Mouse (Mus musculus): ENCODE results near the gene Scarb1. TPM values are rescaled to one million over a fixed set of nuclear protein-coding genes. Genes with fewer than 3 reads are reported as not detected.
"Not testable (repeated sequence)": the region's sequence is repeated elsewhere in the genome, so short reads cannot be mapped to it uniquely, and the experiment has no call there.

Gene Scarb1
- total RNA-seq (2021) = 10 to 100 TPM; 10.0 to 11.0 TPM
- long read RNA-seq, experiment 1, transcript Scarb1-201 (13 exons, 2,521 nt) = major isoform, 9 of 15 reads
- long read RNA-seq, experiment 1, partial matches to known transcripts = 1 of 15 reads
- long read RNA-seq, experiment 1, other reads (novel, unspliced or antisense) = 1 of 15 reads
- long read RNA-seq, experiment 2, partial matches to known transcripts = 1 of 7 reads
- long read RNA-seq, experiment 2, other reads (novel, unspliced or antisense) = 0 of 7 reads

DNA sequence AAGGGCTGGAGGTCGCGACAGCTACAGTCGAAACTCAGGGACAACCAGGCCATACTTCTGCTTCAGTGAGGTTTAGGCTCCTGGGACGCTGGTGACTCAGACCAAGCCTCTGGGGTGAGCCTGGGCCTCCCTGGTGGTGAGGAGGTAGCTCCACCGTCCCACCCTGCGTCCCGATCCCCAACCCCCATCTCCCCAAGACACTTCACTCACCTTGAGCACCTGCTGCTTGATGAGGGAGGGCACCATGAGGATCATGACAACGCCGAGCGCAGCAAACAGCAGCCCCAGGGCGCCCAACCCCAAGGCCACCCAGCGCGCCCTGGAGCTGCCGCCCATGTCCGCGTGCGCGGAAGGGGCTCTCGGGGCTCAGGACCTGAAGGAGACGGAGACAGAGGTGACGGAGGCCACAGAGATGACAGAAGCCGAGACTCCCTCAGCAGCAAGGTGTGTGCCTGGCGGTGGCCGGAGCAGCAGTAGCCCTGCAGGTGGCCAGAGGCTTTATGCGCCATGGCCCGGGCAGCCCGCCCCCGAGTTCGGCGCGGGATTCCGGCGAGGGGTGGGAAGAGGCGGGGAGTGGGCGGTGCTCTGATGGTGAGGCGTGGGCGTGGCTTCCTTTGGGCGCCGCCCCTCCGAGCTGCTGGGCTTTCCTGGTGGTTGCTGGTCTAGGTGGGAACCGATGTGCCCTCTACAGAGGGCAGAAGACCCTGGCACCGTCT, at the start of gene Scarb1:
Scarb1 (minus strand) TSS at position 548 of the 716 bp plus-strand sequence.
- peak; percentile 80 for DNase-seq (ENCODE audit: low spot score)

DNA sequence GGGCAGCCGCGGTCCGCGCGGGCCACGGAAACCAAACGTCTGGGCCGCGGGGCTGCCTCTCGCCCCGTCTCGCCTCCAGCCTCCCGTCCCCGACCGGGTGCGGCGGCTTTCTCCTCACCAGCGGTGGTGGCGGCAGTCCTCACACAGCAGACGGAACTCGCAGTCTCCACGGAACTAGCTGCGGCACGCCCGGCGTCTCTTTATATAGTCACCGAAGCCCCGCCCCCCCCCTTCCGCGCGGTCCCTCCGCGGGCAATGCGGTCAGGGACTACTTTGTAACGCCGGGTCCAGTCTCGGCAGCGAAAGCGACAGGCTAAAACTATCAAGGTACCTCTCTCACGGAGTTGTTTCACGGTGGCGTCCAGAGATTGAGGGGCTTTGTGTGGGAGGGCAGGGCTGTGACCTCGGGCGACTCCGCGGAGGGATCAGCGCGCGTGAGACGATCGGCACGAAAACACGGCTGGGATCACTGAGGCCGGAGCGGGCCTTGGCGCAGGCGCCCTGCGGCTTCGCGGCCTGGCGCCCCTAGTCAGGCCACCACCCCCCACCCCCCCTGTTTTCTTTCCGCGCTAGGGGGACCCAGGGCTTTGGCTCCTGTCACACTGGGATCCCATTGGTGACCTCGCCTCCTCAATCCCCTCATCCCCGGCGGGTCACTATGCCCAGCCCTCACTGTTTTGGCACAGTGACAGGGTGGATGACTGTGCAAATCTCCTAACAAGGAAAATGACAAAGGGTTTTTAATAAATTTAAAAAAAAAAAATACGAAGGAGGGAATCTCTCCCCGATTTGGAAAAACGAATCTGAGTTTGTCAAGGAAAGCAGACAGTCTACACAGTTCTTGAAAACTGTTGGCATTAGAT, 48.9 kb upstream of the Scarb1 start, which contains the start of gene Ubc:
Ubc (minus strand) TSS at position 624 of the 863 bp plus-strand sequence.
- peak; percentile 96 for DNase-seq (ENCODE audit: low spot score)

DNA sequence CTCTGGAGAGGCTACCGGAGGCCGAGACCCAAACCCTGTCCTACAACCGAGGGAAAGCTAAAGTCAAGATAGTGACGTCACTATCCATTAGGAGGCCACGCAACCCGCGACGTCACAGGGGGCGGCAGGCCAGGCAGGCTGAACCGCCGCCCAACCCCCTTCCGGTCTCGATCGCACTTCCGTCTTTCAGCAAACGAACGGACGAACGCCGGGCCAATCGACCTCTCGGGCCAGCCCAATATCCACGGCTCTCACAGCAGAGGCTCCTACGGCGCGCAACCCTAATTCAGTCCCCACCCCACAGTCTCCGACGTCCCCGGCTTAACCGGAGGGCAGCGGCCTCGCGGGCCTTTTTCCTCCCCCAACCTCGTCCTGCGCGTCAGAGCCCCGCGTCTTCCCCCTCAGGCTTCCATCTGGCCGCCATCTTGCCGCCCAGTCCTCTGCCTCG, 48.3 kb upstream of the Scarb1 start, which contains the start of gene Gm10382:
Gm10382 (plus strand) TSS at position 192 of the 448 bp plus-strand sequence.
- peak; percentile 83 for DNase-seq (ENCODE audit: low spot score)

DNA sequence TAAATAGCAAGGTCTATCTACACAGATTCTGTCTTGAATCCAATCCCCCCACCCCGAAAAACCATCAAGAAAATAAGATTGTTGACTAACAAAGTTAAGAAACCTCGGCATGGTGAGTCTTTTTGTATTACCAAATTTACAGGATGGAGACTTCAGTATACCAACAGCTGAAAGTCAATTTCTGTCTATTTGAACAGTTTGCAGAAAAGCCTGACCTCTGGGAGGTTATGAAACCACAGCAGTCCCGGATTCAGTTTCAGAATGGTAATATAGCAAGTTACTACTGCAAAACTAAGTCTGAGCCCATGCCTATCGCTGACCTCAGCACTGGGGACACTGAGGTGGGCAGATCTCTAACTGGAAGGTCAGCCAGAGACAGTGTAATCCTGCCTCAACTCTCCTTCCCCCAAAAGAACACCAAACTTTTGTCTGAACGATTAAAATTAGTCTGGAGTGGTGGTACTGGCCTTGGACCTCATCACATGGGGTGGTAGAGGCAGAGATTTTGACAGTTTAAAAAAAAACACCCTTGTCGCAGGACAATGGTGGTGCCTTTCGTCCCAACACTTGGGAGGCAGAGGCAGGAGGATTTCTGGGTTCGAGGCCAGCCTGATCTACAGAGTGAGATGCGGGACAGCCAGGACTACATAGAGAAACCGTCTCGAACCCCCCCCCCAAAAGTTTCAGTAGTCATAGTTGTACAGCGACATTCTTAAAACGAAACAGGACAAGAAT, 47.6 kb upstream of the Scarb1 start:
- no peak for DNase-seq (ENCODE audit: low spot score)

DNA sequence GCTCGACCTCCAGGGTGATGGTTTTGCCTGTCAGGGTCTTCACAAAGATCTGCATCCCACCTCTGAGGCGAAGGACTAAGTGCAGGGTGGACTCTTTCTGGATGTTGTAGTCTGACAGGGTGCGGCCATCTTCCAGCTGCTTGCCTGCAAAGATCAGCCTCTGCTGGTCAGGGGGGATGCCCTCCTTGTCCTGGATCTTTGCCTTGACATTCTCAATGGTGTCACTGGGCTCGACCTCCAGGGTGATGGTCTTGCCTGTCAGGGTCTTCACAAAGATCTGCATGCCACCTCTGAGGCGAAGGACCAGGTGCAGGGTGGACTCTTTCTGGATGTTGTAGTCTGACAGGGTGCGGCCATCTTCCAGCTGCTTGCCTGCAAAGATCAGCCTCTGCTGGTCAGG, 46.4 kb upstream of the Scarb1 start:
- not testable (repeated sequence) for DNase-seq (ENCODE audit: low spot score)

DNA sequence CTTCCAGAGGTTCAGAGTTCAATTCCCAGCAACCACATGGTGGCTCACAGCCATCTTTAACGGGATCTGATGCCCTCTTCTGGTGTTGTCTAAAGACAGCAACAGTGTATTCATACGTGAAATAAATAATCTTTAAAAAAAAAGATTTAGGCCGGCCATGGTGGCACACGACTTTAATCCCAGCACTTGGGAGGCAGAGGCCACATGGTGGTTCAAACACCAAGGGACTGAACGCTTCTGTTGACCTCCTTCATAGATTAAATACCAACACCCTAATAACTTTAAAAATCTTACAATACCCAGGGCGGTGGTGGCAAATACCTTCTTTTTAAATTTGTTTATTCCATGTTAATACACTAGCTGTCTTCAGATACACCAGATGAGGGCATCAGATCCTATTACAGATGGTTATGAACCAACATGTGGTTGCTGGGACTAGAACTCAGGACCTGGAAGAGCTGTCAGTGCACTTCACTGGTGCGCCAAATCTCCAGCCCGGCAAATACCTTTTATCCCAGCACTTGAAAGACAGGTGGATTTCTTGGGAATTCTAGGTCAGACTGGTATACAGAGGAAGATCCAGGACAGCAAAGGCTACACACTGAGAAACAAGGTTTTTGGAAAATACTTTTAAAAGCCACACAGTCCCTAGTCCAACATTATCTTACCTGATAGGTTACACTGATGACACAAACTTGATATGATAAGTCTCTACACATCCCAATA, 44.5 kb upstream of the Scarb1 start:
- no peak for DNase-seq (ENCODE audit: low spot score)

DNA sequence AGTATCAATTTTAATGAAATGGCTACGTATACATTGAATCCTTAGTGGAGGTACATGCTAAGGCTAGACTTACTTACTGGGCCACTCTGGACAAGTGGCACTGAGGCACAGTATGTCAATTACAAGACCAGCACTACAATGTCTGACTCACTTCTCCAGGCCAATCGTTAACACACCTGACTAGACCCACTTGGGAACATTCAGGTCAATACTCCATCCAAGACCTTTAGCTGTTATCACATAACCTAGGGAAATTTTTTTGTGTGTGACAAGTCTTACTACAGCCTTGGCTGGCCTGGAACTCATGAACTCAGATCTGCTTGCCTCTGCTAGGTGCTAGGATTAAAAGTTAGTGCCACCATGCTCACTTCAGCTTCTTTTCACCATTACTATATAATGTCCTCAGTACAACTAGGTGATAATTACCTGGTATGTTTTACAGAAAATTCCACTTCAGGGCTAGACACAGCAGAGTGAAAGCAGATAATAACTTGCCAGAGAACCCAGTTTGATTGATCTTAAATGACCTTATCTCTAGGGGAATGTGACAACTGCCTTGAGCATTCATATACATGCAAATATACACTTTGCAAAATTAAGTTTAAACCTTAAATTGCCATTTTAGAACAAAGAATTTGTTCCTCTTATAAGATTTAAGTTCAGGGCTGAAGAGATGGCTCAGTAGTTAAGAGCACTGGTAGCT, 43.8 kb upstream of the Scarb1 start:
- DNase-seq (ENCODE audit: low spot score) = peak; percentile 44

DNA sequence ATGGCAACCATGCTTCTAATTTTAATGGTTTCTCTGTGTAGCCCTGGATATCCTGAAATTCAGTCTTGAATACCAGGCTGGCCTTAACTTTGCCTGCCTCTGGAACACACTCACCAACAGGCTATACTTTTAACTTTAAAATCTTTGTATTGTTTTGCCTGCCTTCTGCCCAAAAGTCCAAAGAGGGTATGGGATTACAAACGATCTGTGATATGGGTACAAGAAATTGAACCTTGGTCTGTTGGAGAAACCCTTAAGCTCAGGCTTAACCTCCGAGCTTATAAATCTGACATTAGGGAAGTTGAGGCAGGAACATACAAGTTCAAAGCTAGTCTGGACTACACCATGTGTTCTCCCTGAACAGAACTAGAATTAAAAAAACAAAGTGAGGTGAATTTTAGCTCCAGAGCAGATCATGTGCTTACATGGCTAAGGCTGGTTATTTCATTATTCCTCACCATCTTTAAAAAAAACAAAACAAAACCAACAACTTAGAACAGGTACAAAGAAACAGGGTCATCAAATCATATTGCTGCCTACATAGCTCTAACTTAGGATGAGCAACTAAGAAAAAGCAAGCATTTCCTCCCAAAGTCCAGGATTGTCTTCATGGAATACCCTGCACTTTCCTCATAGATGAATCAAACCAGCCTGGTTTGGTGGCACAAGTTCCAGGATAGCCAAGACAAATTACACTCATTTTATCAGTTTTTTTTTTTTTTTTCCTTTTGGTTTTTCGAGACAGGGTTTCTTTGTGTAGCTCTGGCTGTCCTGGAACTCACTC, 42.9 kb upstream of the Scarb1 start:
- DNase-seq (ENCODE audit: low spot score) = no peak

DNA sequence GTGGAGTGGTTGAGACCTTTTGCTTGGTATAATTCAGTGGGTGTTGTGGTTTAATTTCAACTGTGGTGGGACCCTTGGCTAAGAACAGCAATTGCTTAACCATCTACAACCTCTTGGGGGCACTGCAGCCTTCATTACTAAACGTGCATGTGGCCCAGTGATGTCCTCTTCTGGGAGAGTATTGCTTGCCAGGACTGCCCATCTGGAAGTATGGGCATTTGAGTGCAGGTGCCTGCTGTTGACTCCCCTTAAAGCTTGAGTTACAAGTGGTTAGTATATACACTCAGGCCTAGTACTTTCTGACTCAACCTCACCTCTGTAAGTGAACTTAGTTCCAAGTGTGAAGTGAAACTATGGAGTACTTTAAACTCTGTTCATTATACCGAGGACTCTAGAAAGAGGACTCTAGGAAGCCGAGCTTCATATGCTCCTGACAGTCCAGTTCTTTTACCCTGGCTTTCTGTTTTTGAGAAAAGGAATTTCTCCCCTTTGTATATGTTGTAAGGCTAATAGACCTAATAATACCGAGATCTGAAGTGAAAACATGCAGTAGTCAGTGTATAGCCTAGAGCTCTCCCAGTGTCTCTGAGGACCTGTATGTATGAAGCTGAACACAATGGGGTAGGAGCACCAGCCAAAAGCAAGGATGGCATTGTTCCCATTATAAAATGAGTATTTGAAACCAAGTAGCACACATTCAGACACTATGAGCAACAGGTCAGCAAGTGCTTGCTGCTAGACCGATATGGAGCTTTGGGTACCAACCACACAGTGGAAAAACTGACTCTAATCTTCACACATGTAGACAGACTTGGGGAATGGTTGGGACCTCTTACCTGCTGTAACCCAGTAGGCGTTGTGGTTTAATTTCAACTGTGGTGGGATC, 42.0 kb upstream of the Scarb1 start:
- peak; percentile 73 for DNase-seq (ENCODE audit: low spot score)

DNA sequence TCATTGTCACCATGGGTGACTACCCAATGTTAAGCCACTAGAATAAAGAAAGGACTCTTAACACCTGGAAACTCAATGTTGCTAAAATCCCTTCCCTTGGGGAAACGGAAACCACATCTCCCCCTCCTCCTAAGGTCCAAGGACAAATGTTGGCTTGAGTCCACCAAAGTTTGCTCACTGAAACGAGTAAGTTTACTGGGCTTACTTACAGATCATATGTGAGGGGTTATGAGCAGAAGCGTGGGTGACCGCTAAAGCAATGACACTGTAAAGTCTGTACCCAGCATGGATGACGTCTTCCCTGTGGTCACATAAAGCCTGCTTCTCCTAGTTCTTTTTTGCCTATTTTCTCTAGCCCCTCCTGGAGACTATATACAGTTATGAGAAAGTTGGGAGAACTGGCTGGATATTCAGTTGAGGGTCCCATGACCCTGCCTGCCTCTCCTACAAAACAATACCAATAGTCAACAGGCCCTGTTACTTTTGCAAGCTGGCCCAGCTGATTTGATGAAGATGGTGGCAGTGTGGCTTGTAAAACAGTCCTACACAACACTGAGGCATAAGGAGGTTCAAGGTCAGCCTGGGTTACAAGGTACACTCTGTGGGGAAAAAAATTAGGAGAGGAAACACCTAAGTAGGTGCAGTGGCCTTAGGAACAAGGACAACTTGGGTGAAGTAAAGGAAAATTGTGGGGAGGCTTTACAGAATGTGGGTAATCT, 41.2 kb upstream of the Scarb1 start:
- no peak for DNase-seq (ENCODE audit: low spot score)

DNA sequence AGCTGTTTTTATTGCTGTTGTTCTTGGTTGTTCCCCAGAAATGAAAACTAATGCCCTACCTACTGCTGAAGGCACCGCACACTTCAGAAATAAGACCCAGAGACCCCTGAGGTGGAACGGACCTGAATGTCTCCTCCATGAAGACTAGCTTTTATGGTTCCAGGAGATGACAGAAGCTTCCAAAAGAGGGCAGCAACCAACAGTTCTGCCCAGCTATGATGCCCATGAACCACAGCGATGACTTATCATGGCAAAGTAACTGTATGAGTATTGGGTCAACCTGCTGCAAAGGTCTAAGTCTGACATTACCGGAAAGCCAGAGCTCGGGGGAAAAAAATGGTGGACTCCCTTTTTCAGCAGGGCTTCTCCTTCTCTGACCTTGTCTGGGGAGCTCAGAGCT, 38.0 kb upstream of the Scarb1 start:
- no peak for DNase-seq (ENCODE audit: low spot score)

DNA sequence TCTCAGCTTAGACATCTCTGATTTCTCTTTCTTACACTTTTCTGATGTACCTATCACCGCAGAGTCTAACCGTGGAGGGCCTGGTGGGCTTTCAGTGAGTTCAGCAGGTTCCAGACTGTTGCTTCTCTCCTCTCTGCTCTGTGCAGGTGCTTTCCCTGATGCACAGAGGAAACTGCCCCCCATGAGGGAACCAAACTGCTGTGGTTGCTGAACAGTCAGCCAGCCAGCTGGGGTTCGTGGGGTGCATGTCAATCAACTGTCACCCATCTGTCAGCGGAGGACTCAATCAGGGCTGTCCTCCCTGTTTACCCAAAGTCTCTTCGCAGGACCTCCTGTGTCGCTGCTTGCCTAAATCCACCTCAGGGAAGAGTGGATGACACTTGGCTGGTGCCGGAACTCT, 36.3 kb upstream of the Scarb1 start:
- no peak for DNase-seq (ENCODE audit: low spot score)

DNA sequence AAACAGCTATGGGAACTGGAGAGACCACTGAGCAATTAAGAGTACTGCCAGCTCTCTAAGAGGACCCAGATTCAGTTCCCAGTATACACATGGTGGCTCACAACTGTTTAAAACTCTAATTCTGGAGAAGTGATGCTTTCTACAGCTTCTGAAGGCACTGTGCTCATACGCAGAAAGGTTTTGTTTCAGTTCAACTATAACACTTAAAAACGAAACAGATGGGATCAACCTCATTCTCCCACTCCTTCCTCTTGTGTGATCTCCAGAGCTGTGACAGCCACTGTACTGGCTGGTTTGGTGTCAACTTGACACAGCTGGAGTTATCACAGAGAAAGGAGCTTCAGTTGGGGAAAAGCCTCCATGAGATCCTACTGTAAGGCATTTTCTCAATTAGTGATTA, 35.0 kb upstream of the Scarb1 start:
- no peak for DNase-seq (ENCODE audit: low spot score)

DNA sequence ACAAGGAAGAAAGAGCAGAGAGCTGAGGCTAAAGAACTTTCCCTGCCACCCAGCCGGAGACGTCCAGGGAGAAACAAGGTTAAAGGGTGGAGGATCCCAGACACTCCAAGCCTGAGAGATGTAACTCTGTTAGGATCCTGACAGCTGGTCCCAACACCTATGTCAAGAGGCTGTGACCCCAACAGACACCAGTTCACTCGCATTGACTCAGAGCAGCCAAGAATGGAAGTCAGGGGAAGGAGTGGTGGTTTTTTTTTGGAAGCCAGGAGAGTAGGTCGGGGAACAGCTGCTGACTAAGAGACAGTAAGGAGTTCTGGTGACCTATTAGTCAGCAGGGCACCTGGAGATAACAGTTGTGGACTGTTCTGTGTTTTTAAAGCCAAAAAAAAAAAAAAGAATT, 31.1 kb upstream of the Scarb1 start:
- DNase-seq (ENCODE audit: low spot score) = no peak

DNA sequence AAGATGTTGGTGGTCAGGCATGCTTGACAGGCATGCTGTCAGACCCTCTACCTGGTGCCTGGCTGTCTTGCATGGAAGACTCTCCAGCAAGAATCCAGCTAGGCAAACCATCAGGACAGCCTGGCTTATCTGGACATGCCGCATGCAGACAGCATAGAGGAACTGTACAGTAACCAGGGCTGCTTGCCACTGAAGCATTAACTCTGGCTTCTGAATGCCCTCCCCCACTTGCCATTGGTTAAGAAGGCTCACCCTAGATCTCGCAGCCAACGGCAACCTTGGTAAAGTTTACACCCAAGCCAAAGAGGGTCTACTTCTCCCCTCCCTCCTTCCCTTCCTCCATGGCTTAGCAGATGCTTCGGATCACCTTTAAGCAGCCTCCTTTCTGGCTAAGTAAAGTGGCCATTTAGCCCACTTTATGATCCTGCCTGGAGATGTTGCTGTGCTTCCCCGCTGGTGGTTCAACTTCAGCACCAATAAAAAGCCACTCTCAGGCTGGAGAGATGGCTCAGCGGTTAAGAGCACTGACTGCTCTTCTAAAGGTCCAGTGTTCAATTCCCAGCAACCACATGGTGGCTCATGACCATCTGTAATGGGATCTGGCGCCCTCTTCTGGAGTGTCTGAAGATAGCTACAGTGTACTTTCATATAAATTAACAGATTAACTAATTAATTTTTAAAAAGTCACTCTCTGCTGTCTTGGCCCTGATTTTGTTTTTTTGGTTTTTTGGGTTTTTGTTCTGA, 30.2 kb upstream of the Scarb1 start:
- no peak for DNase-seq (ENCODE audit: low spot score)

DNA sequence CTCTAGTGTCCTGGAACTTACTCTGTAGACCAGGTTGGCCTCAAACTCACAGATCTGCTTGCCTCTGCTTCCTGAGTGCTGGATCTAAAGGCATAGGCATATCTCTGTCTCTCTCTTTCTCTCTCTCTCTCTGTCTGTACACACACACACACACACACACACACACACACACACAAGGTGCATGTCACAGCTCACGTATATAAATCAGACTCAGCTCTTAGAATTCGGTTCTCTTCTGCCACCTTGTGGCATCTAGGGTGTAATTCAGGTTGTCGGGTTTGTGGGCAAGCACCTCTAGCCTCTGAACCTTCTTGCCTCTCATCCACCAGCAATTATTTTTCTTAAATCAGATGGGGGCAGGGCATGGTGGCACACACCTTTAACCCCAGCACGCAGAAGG, 27.7 kb upstream of the Scarb1 start:
- DNase-seq (ENCODE audit: low spot score) = peak; percentile 68

DNA sequence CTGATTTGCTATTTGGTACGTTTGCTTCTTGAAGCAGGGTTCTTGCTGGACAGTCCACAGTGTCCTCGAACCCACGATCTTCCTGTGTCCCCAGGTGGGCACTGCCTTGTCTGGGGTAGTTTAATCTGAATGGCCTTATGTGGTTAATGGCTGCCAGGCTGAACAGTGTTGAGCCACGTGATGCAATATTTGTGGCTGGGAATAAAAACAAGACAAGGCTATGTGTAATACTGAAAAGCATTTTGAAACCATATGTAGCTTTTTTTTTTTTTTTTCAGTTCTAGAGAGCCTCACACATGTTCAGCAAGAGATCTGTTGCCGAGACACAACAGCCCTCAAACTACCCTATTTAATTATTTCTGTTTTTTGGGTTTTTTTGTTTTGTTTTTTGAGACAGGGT, 27.3 kb upstream of the Scarb1 start:
- DNase-seq (ENCODE audit: low spot score) = no peak

Data from gastrocnemius, adult 18-20 months (tissue).